Mouse (Mus musculus): ENCODE results near the gene Lemd2.

DNA sequence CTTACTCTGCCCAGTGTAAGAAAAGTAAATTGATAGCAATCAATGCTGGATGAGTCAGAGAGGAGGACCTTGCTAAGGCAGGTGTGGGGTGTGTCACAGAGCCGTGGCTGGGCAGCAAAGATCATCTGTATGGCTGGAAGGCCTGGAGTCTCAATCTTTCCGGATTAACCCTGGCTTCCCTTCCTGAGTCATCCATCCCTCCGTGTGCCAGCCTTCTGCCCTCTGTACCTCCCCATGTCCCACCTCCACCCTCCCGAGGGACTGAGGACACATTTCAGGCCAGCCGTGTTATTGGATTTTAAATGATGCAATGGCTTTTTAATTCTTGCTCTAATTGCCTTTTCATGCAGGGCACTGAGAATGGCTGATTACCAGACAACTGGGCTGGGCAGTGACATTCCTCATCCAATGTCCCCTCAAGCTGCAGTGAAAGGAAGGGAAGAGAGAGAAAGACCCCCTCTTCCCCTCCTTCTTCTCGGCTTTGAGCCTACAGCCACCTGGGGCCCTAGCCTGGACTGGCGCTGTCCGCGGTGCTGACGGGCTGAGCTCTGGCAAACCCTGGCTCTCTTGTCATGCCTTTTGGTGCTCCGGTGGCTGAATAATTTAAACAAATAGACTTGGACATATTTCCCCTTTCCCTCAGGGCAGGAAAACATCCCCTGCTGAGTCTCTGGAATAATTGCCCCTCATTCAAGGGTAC lies 24.1 kb upstream of the Lemd2 start:
- no peak for TF ChIP-seq POLR2A (IDR thresholded peaks at IDR 0.05; ENCODE audit: low read depth, low read length)
- TF ChIP-seq CTCF (conservative IDR thresholded peaks at IDR 0.05; ENCODE audit: insufficient read depth, insufficient read length, low read depth, low read length): no peak
